Mouse (Mus musculus): ENCODE measurements around the gene Olfr893.
"Not testable (repeated sequence)": the region's sequence is repeated elsewhere in the genome, so short reads cannot be mapped to it uniquely, and the experiment has no call there.

Gene Olfr893

DNA sequence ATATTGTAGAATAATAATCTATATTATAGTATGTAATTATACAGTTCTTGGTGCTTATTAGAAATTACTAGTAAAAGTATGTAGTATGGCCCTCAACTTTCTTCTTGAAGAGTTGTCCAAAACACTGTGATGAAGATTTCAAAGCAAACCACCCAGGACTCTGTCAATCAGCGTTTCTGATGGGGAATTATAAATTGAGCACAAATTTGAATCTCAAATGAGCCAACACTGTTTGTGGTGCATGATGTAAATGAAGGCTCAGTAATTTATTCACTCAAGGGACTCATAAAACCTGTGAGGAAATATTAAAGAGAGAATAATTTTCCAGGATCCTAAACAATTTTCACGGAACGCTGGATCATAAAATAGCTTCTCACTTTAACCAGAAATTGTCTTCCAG lies at the start of gene Olfr893:
Gene Olfr893, plus strand, starts transcription at position 301 of the 400 bp plus-strand sequence.
- no peak for DNase-seq (ENCODE audit: low spot score in 2 of 2)

DNA sequence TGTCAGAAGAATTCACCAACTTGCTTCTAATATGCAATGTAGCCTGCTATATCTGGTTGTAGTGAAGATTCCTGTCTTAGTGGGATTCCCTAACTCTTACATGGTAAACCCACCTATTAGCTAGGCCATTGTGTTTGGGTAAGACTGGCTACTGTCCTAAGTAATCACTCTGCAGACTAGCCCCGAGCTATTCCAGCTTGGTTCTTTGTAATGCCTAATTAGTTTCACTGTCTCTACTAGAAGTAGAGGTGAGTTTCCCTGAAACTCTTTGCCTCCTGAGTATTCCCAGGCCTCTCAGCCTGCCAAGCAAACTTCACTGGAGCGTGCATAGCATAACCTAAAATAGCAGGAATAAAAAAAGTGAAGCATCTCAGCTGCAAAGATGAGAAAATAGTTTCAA lies 39.8 kb upstream of the Olfr893 start:
- DNase-seq (ENCODE audit: low spot score in 2 of 2) = not testable (repeated sequence)

DNA sequence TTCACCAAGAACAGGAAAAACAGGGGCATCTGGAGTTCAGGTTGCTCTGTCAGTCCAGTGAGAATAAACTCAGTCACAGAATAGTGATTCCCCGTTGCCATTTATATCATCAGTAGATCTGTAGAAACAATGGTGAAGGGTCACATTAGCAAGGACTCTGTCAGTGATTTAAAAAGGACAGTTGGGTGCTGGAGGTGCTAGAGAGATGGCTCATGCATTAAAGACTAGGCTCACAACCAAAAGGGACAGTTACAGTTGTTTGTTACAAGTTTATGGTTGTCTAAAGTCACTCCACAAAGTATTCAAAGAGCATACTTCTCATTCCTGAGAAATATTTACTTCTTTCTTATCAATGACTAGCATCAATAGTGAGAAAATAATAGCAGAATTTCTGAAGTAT lies 27.4 kb upstream of the Olfr893 start, which contains the start of gene Olfr891:
Gene Olfr891, minus strand, starts transcription at position 101 of the 400 bp plus-strand sequence.
- no peak for DNase-seq (ENCODE audit: low spot score in 2 of 2)

DNA sequence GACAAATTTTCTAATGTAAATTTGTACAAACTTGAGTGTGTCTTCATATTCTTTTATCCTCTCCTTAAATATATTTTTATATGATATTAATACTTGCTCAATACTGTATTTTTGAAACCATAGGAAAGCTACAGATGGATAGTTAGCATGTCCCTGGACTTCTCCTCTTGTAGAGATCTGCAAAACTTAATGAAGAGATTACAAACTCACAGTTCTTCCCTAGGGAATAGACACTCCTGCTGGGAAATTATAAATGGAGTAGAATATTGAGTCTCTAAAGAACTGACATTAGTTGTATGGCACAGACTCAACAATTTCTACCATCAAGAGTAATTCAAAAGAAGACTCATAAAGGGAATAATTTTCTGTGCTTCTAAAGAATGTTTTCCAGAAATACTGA lies 9.6 kb downstream of the Olfr893 start, which contains the start of gene Olfr894:
Gene Olfr894, plus strand, starts transcription at position 301 of the 400 bp plus-strand sequence.
- no peak for DNase-seq (ENCODE audit: low spot score in 2 of 2)

DNA sequence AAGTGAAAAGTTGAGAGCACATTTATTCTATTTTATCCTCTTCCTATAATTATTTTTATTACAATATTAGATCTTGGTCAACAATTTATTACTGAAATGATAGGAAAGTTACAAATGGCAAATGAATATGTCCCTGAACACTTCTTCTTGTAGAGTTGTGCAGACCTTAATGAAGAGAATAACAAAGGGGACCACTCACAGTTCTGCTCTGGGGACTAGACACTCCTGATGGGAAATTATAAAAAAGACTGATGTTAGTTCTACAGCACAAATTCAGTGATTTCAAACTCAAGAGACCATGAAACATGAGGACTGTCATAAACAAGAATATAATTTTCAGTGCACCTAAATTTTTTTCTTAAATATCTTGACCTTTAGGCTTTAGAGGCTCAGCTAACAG lies 44.3 kb downstream of the Olfr893 start, which contains the start of gene Olfr143:
Gene Olfr143, plus strand, starts transcription at position 301 of the 400 bp plus-strand sequence.
- DNase-seq (ENCODE audit: low spot score in 2 of 2) = no peak

Measured in spleen, postnatal 4 days (tissue).